Mouse (Mus musculus): ENCODE data around the gene Acoxl. TPM values are rescaled to one million over a fixed set of nuclear protein-coding genes. Genes with fewer than 3 reads are reported as not detected.

Acoxl gene
- polyA plus RNA-seq, 1 experiment, result not detected

DNA sequence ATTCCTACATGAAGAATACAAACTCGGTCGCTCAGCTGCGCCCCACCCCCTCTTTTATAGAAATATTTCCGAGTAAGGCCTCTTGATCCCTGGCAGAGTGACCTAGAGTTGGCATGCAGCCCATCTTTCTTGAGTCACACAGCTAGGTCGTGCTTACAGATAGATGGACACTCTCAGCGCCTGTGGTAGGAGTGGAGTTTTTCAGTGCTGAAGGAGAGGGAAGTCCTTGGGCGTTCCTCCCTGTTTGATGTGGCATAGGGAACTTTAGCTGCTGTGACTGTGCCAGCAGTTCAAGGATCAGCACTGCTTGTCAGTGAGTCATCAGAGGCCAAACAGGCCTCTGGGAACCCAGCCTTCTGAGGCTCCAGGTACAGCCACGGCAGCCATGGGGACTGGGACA, 51.9 kb downstream of the Acoxl start:
- no peak for TF ChIP-seq CTCF (IDR thresholded peaks at IDR 0.05; ENCODE audit: extremely low read depth, insufficient read depth, low read length)
- no peak for TF ChIP-seq POLR2A (IDR thresholded peaks at IDR 0.05; ENCODE audit: extremely low read depth, insufficient read depth, low read length)
- Histone ChIP-seq H3K4me3 (ENCODE audit: insufficient read depth, low read length) (no peak overlapping the region), H3K4me1 (ENCODE audit: control insufficient read depth, insufficient read depth, low read length) (no peaks in the 10 kb centered on the region)

DNA sequence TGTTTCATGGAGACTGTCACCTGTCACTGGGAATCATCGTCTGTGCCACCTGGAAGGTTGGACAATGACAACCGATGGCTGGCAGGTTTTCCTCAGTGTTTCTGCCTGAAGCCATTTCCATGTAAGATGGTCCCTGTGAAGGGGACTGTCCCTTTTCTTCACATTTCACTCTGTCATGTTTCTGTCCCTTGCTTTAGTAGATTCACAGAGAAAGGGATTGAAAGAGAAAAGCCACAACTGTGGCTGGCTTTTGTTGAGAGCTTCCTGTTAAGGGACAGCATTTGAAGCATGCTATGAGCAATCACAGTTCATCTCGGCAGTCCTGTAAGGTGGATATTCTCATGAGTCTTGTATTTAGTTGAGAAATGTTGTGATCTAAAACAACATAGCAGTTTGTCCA, 52.4 kb downstream of the Acoxl start:
- H3K27ac ChIP-seq (ENCODE audit: insufficient read depth, low read length), result no peak overlapping the region
- no peak overlapping the region for H3K4me3 ChIP-seq (ENCODE audit: insufficient read depth, low read length)
- H3K4me1 ChIP-seq (ENCODE audit: control insufficient read depth, insufficient read depth, low read length), result no peaks in the 10 kb centered on the region

More for the DNA sequence above, 51.9 kb downstream of the Acoxl start:
- no peak overlapping the region for H3K27ac ChIP-seq (ENCODE audit: insufficient read depth, low read length)

DNA sequence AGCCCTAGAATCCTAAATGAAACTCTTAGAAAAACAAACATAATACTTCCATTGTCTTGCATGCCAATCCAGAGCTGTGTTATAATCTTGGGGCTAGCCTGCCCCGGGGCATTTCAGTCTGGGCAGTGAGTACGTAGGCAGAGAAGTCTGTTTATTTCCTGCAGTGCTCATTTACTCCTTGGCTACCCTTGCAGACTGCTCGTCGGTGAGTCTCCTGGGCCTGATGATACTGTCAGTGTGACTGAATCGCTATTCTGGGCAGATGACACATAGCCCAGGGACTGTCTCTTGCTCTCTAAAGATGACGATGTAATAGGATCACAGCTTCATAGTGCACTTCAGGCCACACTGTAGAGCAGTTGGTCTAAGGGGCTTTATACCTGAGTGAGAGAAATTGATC, 56.2 kb downstream of the Acoxl start:
- Histone ChIP-seq H3K27ac (ENCODE audit: insufficient read depth, low read length) (no peak overlapping the region), H3K4me3 (ENCODE audit: insufficient read depth, low read length) (no peak overlapping the region), H3K4me1 (ENCODE audit: control insufficient read depth, insufficient read depth, low read length) (no peaks in the 10 kb centered on the region)
- TF ChIP-seq CTCF (IDR thresholded peaks at IDR 0.05; ENCODE audit: extremely low read depth, insufficient read depth, low read length), result no peak
- TF ChIP-seq POLR2A (IDR thresholded peaks at IDR 0.05; ENCODE audit: extremely low read depth, insufficient read depth, low read length), result no peak

More for the DNA sequence above, 52.4 kb downstream of the Acoxl start:
- TF ChIP-seq POLR2A (IDR thresholded peaks at IDR 0.05; ENCODE audit: extremely low read depth, insufficient read depth, low read length) (no peak), CTCF (IDR thresholded peaks at IDR 0.05; ENCODE audit: extremely low read depth, insufficient read depth, low read length) (no peak)

DNA sequence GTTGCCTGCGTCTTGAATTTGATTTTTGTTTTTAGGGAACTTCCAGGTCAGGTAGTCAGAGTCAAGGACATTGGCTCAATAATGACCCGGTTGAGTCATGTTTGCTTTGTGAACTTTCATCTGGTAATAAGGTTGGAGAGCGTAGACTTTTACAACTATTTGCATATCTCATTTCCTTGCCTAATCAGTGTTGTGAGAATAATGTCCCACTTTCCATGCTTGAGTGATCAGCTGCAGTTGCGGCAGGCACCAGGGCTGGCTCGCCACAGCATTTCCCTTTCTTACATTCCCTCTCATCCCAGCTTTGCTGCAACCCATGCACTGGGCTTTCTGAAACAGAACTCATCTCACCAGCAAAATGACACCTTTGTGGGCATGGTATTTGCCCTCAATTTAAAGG, 59.0 kb downstream of the Acoxl start:
- Histone ChIP-seq H3K4me1 (ENCODE audit: control insufficient read depth, insufficient read depth, low read length) (no peaks in the 10 kb centered on the region), H3K27ac (ENCODE audit: insufficient read depth, low read length) (no peak overlapping the region), H3K4me3 (ENCODE audit: insufficient read depth, low read length) (no peak overlapping the region)
- TF ChIP-seq POLR2A (IDR thresholded peaks at IDR 0.05; ENCODE audit: extremely low read depth, insufficient read depth, low read length) (no peak), CTCF (IDR thresholded peaks at IDR 0.05; ENCODE audit: extremely low read depth, insufficient read depth, low read length) (no peak)

DNA sequence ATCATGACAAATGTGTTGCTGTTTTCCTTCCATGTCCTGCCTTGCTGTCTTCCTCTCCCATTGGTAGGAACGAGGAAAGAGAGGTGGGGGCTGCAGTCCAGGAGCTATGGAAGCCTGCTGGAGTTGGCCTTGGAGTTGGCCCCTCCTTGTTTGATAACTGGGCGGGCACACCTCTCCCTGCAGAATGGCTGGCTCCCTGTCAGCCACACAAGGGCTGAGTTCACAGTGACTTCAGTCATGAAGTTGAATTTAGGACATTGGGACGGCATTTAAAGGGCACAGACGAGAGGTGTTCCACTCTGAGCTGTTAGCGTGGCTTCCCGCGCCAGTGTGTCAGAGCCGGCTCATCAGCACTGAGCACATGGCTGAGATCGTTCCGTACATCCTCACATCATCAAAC, 66.2 kb downstream of the Acoxl start:
- H3K4me1 ChIP-seq (ENCODE audit: control insufficient read depth, insufficient read depth, low read length), result no peaks in the 10 kb centered on the region
- TF ChIP-seq CTCF (IDR thresholded peaks at IDR 0.05; ENCODE audit: extremely low read depth, insufficient read depth, low read length), result no peak
- TF ChIP-seq POLR2A (IDR thresholded peaks at IDR 0.05; ENCODE audit: extremely low read depth, insufficient read depth, low read length), result no peak
- no peak overlapping the region for H3K4me3 ChIP-seq (ENCODE audit: insufficient read depth, low read length)
- no peak overlapping the region for H3K27ac ChIP-seq (ENCODE audit: insufficient read depth, low read length)

DNA sequence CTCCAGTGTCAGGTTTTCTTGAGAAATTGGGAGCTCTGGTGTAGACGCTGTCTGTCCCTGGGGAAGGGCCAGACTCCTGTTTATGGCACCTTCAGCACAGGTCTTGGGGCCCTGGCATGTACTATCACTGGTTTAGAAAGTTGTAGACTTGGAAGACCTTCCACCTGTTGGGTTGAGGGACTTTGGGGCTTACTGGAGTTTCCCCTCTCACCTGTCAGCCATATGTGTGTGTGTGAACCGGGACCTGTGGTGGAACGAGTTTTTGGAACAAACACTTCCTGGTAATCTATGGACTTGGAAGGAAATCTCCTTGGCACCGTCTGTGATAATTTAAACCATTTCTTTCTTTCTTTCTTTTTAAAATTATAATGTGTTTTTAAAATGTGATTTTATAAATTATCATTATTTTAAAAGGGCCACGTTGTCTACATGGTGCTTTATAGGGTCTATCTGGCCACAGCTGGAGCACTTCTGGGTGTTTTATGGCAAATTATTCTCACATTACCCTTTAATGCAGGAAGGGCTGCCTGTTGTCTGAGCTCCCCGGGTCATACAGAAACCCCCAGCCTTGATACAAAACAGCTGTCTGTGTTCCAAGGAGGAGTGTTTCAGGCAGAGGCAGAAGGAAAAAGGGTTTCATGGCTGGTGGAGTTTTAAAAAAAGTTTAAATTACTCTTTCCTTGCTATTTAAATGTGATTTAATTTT, 68.5 kb downstream of the Acoxl start:
- no peaks in the 10 kb centered on the region for H3K4me1 ChIP-seq (ENCODE audit: control insufficient read depth, insufficient read depth, low read length)
- no peak overlapping the region for H3K27ac ChIP-seq (ENCODE audit: insufficient read depth, low read length)
- H3K4me3 ChIP-seq (ENCODE audit: insufficient read depth, low read length), result no peak overlapping the region
- TF ChIP-seq CTCF (IDR thresholded peaks at IDR 0.05; ENCODE audit: extremely low read depth, insufficient read depth, low read length), result no peak
- TF ChIP-seq POLR2A (IDR thresholded peaks at IDR 0.05; ENCODE audit: extremely low read depth, insufficient read depth, low read length), result no peak

DNA sequence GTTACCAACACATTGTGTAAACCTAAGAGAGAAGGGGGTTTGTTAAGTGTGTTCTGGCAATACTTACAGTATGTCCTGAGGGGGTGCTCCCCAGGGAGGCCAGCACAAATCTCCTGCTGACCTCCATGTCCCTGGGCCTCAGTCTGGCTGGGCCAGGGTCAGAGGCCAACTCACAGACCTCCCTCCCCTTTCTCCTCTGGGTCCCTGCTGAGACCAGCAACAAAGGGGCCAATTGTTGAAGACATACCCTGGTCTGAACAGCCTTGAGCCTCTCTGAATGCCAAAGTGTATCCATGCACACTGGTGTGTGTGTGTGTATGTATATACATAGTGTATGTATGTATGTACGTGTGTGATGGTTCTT, 69.0 kb downstream of the Acoxl start:
- TF ChIP-seq CTCF (IDR thresholded peaks at IDR 0.05; ENCODE audit: extremely low read depth, insufficient read depth, low read length), result no peak
- no peak for TF ChIP-seq POLR2A (IDR thresholded peaks at IDR 0.05; ENCODE audit: extremely low read depth, insufficient read depth, low read length)
- no peak overlapping the region for H3K27ac ChIP-seq (ENCODE audit: insufficient read depth, low read length)
- no peak overlapping the region for H3K4me3 ChIP-seq (ENCODE audit: insufficient read depth, low read length)
- no peaks in the 10 kb centered on the region for H3K4me1 ChIP-seq (ENCODE audit: control insufficient read depth, insufficient read depth, low read length)

DNA sequence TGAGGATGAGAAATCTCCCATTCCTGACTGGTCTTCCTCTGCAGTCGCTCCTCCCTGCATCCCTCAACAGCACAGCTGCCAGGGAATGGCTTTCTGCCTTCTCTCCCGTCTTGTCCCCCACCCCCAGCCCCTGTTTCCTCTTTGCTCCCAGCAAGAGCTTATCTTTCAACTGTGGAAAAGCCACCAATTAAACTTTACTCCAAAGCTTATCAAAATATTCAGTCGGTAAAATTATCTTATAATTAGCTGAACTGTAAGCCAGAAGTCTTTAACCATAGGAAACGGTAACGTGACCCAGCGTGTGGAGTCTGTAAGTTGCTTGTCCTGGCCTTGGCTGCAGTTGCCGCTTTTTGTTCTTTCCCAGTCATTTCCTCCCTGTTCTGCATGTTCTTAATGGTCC, 70.2 kb downstream of the Acoxl start:
- TF ChIP-seq POLR2A (IDR thresholded peaks at IDR 0.05; ENCODE audit: extremely low read depth, insufficient read depth, low read length) (no peak), CTCF (IDR thresholded peaks at IDR 0.05; ENCODE audit: extremely low read depth, insufficient read depth, low read length) (no peak)
- H3K4me1 ChIP-seq (ENCODE audit: control insufficient read depth, insufficient read depth, low read length), result no peaks in the 10 kb centered on the region

DNA sequence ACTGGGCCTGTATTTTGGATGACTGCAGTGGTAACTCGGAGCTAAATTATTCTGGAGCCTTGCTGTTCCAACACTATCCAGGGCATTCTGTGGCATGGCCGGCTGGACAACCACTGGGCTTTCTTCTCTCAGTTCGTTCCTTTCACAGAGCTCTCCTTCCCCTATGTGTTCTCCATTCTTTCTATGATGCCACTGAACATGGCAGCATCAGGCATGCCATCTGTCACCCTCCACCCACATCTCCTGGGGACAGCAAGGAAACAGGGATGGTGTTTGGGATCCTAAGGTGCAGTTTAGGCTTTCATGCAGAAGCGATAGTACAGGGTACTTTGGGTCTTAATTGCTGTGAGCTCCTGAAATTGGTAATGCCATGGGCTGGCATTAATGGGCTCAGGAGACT, 71.1 kb downstream of the Acoxl start:
- TF ChIP-seq POLR2A (IDR thresholded peaks at IDR 0.05; ENCODE audit: extremely low read depth, insufficient read depth, low read length), result no peak
- no peak for TF ChIP-seq CTCF (IDR thresholded peaks at IDR 0.05; ENCODE audit: extremely low read depth, insufficient read depth, low read length)
- Histone ChIP-seq H3K4me1 (ENCODE audit: control insufficient read depth, insufficient read depth, low read length) (no peaks in the 10 kb centered on the region), H3K27ac (ENCODE audit: insufficient read depth, low read length) (no peak overlapping the region), H3K4me3 (ENCODE audit: insufficient read depth, low read length) (no peak overlapping the region)

More for the DNA sequence above, 70.2 kb downstream of the Acoxl start:
- Histone ChIP-seq H3K4me3 (ENCODE audit: insufficient read depth, low read length) (no peak overlapping the region), H3K27ac (ENCODE audit: insufficient read depth, low read length) (no peak overlapping the region)

DNA sequence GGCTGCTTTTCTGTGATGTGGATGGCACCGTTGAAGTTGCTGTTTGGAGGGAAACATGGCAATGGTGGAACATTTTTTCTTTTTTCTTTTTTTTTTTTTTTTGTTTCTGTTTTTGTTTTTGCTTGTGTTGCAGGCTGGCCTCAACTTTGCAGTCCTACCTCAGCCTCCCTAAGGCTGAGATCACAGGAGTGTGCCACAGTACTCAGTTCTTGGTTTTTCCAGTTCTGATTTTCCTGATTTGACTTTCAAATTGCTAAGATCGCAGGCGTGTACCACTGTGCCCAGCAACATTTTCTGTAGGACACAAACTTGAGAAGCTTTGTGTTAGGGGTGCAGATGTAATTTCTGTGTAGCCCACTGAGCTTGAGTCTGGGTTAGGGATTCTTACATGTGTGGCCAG, 72.9 kb downstream of the Acoxl start:
- no peak overlapping the region for H3K27ac ChIP-seq (ENCODE audit: insufficient read depth, low read length)
- no peak overlapping the region for H3K4me3 ChIP-seq (ENCODE audit: insufficient read depth, low read length)
- TF ChIP-seq CTCF (IDR thresholded peaks at IDR 0.05; ENCODE audit: extremely low read depth, insufficient read depth, low read length) (no peak), POLR2A (IDR thresholded peaks at IDR 0.05; ENCODE audit: extremely low read depth, insufficient read depth, low read length) (no peak)
- H3K4me1 ChIP-seq (ENCODE audit: control insufficient read depth, insufficient read depth, low read length), result no peaks in the 10 kb centered on the region

All from cortical plate, adult 2 months (tissue).